Mouse (Mus musculus) limb, embryonic 12.5 days (tissue): Measurements from ENCODE around the gene Smpd3. TPM values are rescaled to one million over a fixed set of nuclear protein-coding genes. Genes with fewer than 3 reads are reported as not detected.

Source experiments
- ATAC-seq: fragments of 200-750 bp; cut with Nextera tagmentation; 2 replicates; pipeline ENCODE4 v1.8.0; 2017; ENCODE audit warnings: low read depth, moderate TSS enrichment; ENCODE audit not compliant: insufficient number of reproducible peaks, insufficient read depth, low FRiP score, low TSS enrichment
- H3K27ac ChIP-seq: fragments of 300-500 bp; sonication (generic); 2 replicates; pipeline ENCODE4 v1.5.1; 2016; ENCODE audit warnings: mild to moderate bottlenecking, moderate library complexity
- H3K27me3 ChIP-seq: fragments of 300-500 bp; sonication (generic); 2 replicates; pipeline ENCODE4 v1.6.1; 2016; ENCODE audit warnings: mild to moderate bottlenecking, moderate library complexity
- H3K36me3 ChIP-seq: fragments of 300-500 bp; sonication (generic); 2 replicates; pipeline ENCODE4 v1.6.1; 2016; ENCODE audit warnings: mild to moderate bottlenecking, moderate library complexity
- H3K4me1 ChIP-seq: fragments of 300-500 bp; sonication (generic); replicated peaks from 2 replicates; pipeline ENCODE4 v1.6.1; 2016
- H3K4me2 ChIP-seq: fragments of 300-500 bp; sonication (generic); 2 replicates; pipeline ENCODE4 v1.6.1; 2016; ENCODE audit warnings: mild to moderate bottlenecking, moderate library complexity
- H3K4me3 ChIP-seq: fragments of 300-500 bp; sonication (generic); replicated peaks from 2 replicates; pipeline ENCODE4 v1.5.1; 2016; ENCODE audit warnings: mild to moderate bottlenecking
- H3K9ac ChIP-seq: fragments of 300-500 bp; sonication (generic); replicated peaks from 2 replicates; pipeline ENCODE4 v1.6.1; 2016; ENCODE audit warnings: mild to moderate bottlenecking, moderate library complexity
- H3K9me3 ChIP-seq: fragments of 300-500 bp; sonication (generic); 2 replicates; pipeline ENCODE4 v1.6.1; 2016; ENCODE audit warnings: mild to moderate bottlenecking, moderate library complexity
- whole genome bisulfite sequencing: fragments of 180-500 bp; shearing (Covaris S2); methylation state at CpG from one replicate; pipeline ENCODE4 v1.1.7; 2016; 5-methylcytosine and 5-hydroxymethylcytosine counted together
- polyA plus RNA-seq: library from polyadenylated mRNA; unstranded; fragments of >200 nt; fragmentation: Nextera tagmentation; extraction: Ambion mirVana; gene quantifications from 2 replicates; pipeline ENCODE4 v1.2.1, GENCODE M21; 2016

Smpd3 gene
- polyA plus RNA-seq, 1 experiment from 2014 or later: 0.46 TPM

GRCm38 (mm10) chr8:106289464-106289863 lies 48.3 kb downstream of the Smpd3 start:
- ATAC-seq: no peak
- Histone ChIP-seq H3K27ac (no peak overlapping the region), H3K9me3 (no peaks in the 10 kb centered on the region), H3K9ac (no peak overlapping the region), H3K4me2 (no peak overlapping the region), H3K4me1 (0 out of 2 replicates have a peak, but pooled peaks cover 10% of the 10 kb centered on the region), H3K36me3 (no peaks in the 10 kb centered on the region), H3K27me3 (no peaks in the 10 kb centered on the region), H3K4me3 (no peak overlapping the region)
- WGBS: 49% methylated on average over 7 of the region's 7 CpGs

GRCm38 (mm10) chr8:106288732-106289131 lies 49.1 kb downstream of the Smpd3 start:
- Histone ChIP-seq H3K27ac (no peak overlapping the region), H3K4me2 (no peak overlapping the region), H3K9ac (no peak overlapping the region), H3K4me1 (0 out of 2 replicates have a peak, but pooled peaks cover 10% of the 10 kb centered on the region), H3K9me3 (no peaks in the 10 kb centered on the region), H3K27me3 (no peaks in the 10 kb centered on the region), H3K36me3 (no peaks in the 10 kb centered on the region), H3K4me3 (no peak overlapping the region)
- ATAC-seq: no peak
- 29% methylated on average over 3 of the region's 3 CpGs for WGBS

- H3K9ac ChIP-seq: no peak overlapping the region
- H3K4me1 ChIP-seq: 0 out of 2 replicates have a peak, but pooled peaks cover 3% of the 10 kb centered on the region
- no peaks in the 10 kb centered on the region for H3K27me3 ChIP-seq
- 35% methylated on average over 2 of the region's 2 CpGs for WGBS
- H3K4me3 ChIP-seq: no peak overlapping the region
- no peaks in the 10 kb centered on the region for H3K36me3 ChIP-seq
- H3K27ac ChIP-seq: no peak overlapping the region
- no peak for ATAC-seq
- no peak overlapping the region for H3K4me2 ChIP-seq
- H3K9me3 ChIP-seq: no peaks in the 10 kb centered on the region
Measured at GRCm38 (mm10) chr8:106287445-106287844, 50.3 kb downstream of the Smpd3 start.

- no peak overlapping the region for H3K4me2 ChIP-seq
- H3K27me3 ChIP-seq: no peaks in the 10 kb centered on the region
- H3K36me3 ChIP-seq: no peaks in the 10 kb centered on the region
- H3K9ac ChIP-seq: no peak overlapping the region
- H3K9me3 ChIP-seq: no peaks in the 10 kb centered on the region
- H3K27ac ChIP-seq: no peak overlapping the region
- H3K4me3 ChIP-seq: no peak overlapping the region
- no peak for ATAC-seq
- H3K4me1 ChIP-seq: no peaks in the 10 kb centered on the region
- 27% methylated on average over 4 of the region's 4 CpGs for WGBS
Measured at GRCm38 (mm10) chr8:106280844-106281243, 56.9 kb downstream of the Smpd3 start.

- H3K27me3 ChIP-seq: no peaks in the 10 kb centered on the region
- H3K9ac ChIP-seq: no peak overlapping the region
- no peaks in the 10 kb centered on the region for H3K36me3 ChIP-seq
- no peak overlapping the region for H3K27ac ChIP-seq
- no peaks in the 10 kb centered on the region for H3K4me1 ChIP-seq
- no peaks in the 10 kb centered on the region for H3K9me3 ChIP-seq
- H3K4me3 ChIP-seq: no peak overlapping the region
- H3K4me2 ChIP-seq: no peak overlapping the region
- 38% methylated on average over 5 of the region's 5 CpGs for WGBS
- no peak for ATAC-seq
Measured at GRCm38 (mm10) chr8:106280154-106280553, 57.6 kb downstream of the Smpd3 start.

- H3K4me3 ChIP-seq: no peak overlapping the region
- ATAC-seq: no peak
- H3K4me2 ChIP-seq: no peak overlapping the region
- no peaks in the 10 kb centered on the region for H3K27me3 ChIP-seq
- H3K36me3 ChIP-seq: no peaks in the 10 kb centered on the region
- no peak overlapping the region for H3K27ac ChIP-seq
- no peak overlapping the region for H3K9ac ChIP-seq
- no peaks in the 10 kb centered on the region for H3K9me3 ChIP-seq
- WGBS: 84% methylated on average over 11 of the region's 11 CpGs
- no peaks in the 10 kb centered on the region for H3K4me1 ChIP-seq
Measured at GRCm38 (mm10) chr8:106278367-106279042, 59.3 kb downstream of the Smpd3 start.

GRCm38 (mm10) chr8:106276709-106277317 lies 61.0 kb downstream of the Smpd3 start:
- H3K27ac ChIP-seq: no peak overlapping the region
- 89% methylated on average over 5 of the region's 5 CpGs for WGBS
- H3K36me3 ChIP-seq: no peaks in the 10 kb centered on the region
- no peaks in the 10 kb centered on the region for H3K9me3 ChIP-seq
- no peak overlapping the region for H3K9ac ChIP-seq
- no peak overlapping the region for H3K4me2 ChIP-seq
- H3K27me3 ChIP-seq: no peaks in the 10 kb centered on the region
- no peak overlapping the region for H3K4me3 ChIP-seq
- no peaks in the 10 kb centered on the region for H3K4me1 ChIP-seq
- no peak for ATAC-seq

GRCm38 (mm10) chr8:106273468-106273867 lies 64.3 kb downstream of the Smpd3 start:
- WGBS: 86% methylated on average over 3 of the region's 3 CpGs
- Histone ChIP-seq H3K9ac (no peak overlapping the region), H3K27ac (no peak overlapping the region), H3K4me2 (no peak overlapping the region), H3K4me1 (peaks cover 18% of the 10 kb centered on the region), H3K4me3 (no peak overlapping the region), H3K9me3 (no peaks in the 10 kb centered on the region), H3K36me3 (no peaks in the 10 kb centered on the region), H3K27me3 (no peaks in the 10 kb centered on the region)
- ATAC-seq: no peak

GRCm38 (mm10) chr8:106271378-106271777 lies 66.4 kb downstream of the Smpd3 start:
- Histone ChIP-seq H3K4me2 (no peak overlapping the region), H3K4me3 (no peak overlapping the region), H3K36me3 (no peaks in the 10 kb centered on the region), H3K9ac (no peak overlapping the region), H3K27ac (no peak overlapping the region), H3K9me3 (no peaks in the 10 kb centered on the region), H3K27me3 (no peaks in the 10 kb centered on the region), H3K4me1 (peaks cover 18% of the 10 kb centered on the region)
- no peak for ATAC-seq
- 63% methylated on average over 4 of the region's 4 CpGs for WGBS

GRCm38 (mm10) chr8:106270804-106271203 lies 67.0 kb downstream of the Smpd3 start:
- Histone ChIP-seq H3K4me3 (no peak overlapping the region), H3K36me3 (no peaks in the 10 kb centered on the region), H3K4me1 (peaks cover 18% of the 10 kb centered on the region), H3K9me3 (no peaks in the 10 kb centered on the region), H3K27me3 (no peaks in the 10 kb centered on the region), H3K9ac (no peak overlapping the region), H3K27ac (0 out of 2 replicates have a peak overlapping the region, but pooled peaks have one; percentile 60), H3K4me2 (no peak overlapping the region)
- ATAC-seq: 0 out of 2 replicates have a peak, but pooled peaks have one; percentile 11
- 17% methylated on average over 5 of the region's 5 CpGs for WGBS

- H3K4me1 ChIP-seq: peaks cover 18% of the 10 kb centered on the region
- no peaks in the 10 kb centered on the region for H3K27me3 ChIP-seq
- no peak overlapping the region for H3K27ac ChIP-seq
- H3K4me3 ChIP-seq: no peak overlapping the region
- no peak overlapping the region for H3K9ac ChIP-seq
- no peaks in the 10 kb centered on the region for H3K9me3 ChIP-seq
- no peak for ATAC-seq
- 58% methylated on average over 5 of the region's 5 CpGs for WGBS
- no peak overlapping the region for H3K4me2 ChIP-seq
- H3K36me3 ChIP-seq: no peaks in the 10 kb centered on the region
Measured at GRCm38 (mm10) chr8:106268710-106269346, 69.0 kb downstream of the Smpd3 start.
